Mouse (Mus musculus) forebrain, embryonic 14.5 days (tissue): ENCODE measurements at regions not wholly inside any gene's neighbourhood (a gene's known extent, or its start where the extent isn't known, plus 50 kb on each side); places are given as distances from the start of the nearest gene placed in this dataset.

Source experiments
- ATAC-seq: fragments of 200-750 bp; cut with Nextera tagmentation; 2 replicates; pipeline ENCODE4 v1.8.0; 2017; ENCODE audit warnings: mild to moderate bottlenecking, moderate library complexity
- DNase-seq: peaks from one replicate; pipeline ENCODE4 v3.0.0-alpha.2; 2015; ENCODE audit warnings: low spot score
- H3K27ac ChIP-seq: fragments of 300-500 bp; sonication (generic); 2 replicates; pipeline ENCODE4 v1.5.1; 2014; ENCODE audit warnings: low read depth, mild to moderate bottlenecking, control low read depth, low read length, moderate library complexity
- H3K27me3 ChIP-seq: fragments of 300-500 bp; sonication (generic); replicated peaks from 2 replicates; pipeline ENCODE4 v1.6.1; 2014; ENCODE audit warnings: low read length, control low read depth, mixed read lengths; ENCODE audit not compliant: control insufficient read depth, insufficient read depth
- H3K36me3 ChIP-seq: fragments of 300-500 bp; sonication (generic); 2 replicates; pipeline ENCODE4 v1.6.1; 2014; ENCODE audit warnings: low read length, control low read depth; ENCODE audit not compliant: control insufficient read depth, insufficient read depth
- H3K4me1 ChIP-seq: fragments of 300-500 bp; sonication (generic); 2 replicates; pipeline ENCODE4 v1.6.1; 2014; ENCODE audit warnings: antibody characterized with exemption, low read length, control low read depth; ENCODE audit not compliant: control insufficient read depth, insufficient read depth
- H3K4me2 ChIP-seq: fragments of 300-500 bp; sonication (generic); 2 replicates; pipeline ENCODE4 v1.6.1; 2014; ENCODE audit warnings: mild to moderate bottlenecking, control low read depth, low read length
- H3K4me3 ChIP-seq: fragments of 300-500 bp; sonication (generic); 2 replicates; pipeline ENCODE4 v1.5.1; 2014; ENCODE audit warnings: low read depth, low read length, control low read depth
- H3K9ac ChIP-seq: fragments of 300-500 bp; sonication (generic); 2 replicates; pipeline ENCODE4 v1.6.1; 2014; ENCODE audit warnings: mild to moderate bottlenecking, low read length, control low read depth, moderate library complexity
- H3K9me3 ChIP-seq: fragments of 300-500 bp; sonication (generic); replicated peaks from 2 replicates; pipeline ENCODE4 v1.6.1; 2016; ENCODE audit warnings: low read length, control low read depth, mixed read lengths; ENCODE audit not compliant: control insufficient read depth
- WGBS: fragments of 180-500 bp; shearing (Covaris S2); extraction: QIAGEN DNeasy Blood & Tissue Kit; methylation state at CpG from one replicate; pipeline ENCODE4 v1.1.7; 2014; 5-methylcytosine and 5-hydroxymethylcytosine counted together

DNA sequence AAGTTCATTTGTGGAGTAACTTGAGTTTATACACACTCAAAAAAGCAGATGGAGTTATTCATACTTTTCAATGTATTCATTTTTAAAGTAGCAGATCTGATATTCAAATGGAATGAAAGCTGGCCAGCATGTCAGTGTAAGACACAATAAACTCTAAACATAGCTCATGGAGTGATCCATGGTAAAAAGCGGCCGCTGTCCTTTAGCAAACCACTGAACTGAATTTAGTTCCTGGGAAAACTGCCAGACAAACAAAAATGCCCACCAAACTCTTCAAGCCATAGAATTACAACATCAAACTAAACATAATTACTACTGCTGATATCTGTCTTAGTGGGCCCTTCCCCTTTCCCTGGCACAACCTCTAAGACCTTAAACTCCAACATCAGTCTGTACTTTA, 425.0 kb downstream of the Pcdh10 start:
- peak; percentile 66 for DNase-seq
- 37% methylated on average over 2 of the region's 2 CpGs for WGBS
- ATAC-seq: peak; percentile 54; the same call in 1 of the 2 replicates
- Histone ChIP-seq H3K27me3 (no peaks in the 10 kb centered on the region), H3K4me3 (no peak overlapping the region), H3K9me3 (no peaks in the 10 kb centered on the region), H3K36me3 (no peaks in the 10 kb centered on the region), H3K4me2 (no peak overlapping the region), H3K27ac (no peak overlapping the region), H3K4me1 (no peaks in the 10 kb centered on the region), H3K9ac (no peak overlapping the region)
